Mouse (Mus musculus) liver, adult 10 weeks (tissue): ENCODE data around the gene Sec24a. TPM values are rescaled to one million over a fixed set of nuclear protein-coding genes. Genes with fewer than 3 reads are reported as not detected.

Experiments used
- polyA plus RNA-seq: library from polyadenylated mRNA; stranded (reverse); fragments of 350-450 nt; fragmentation: Illumina TruSeq; extraction: RNeasy Lipid Tissue Mini Kit (QIAGEN cat#74804); gene quantifications from one replicate; pipeline ENCODE4 v1.2.3, GENCODE M21; 2014; ENCODE audit warnings: low read depth, low replicate concordance

Gene Sec24a
- polyA plus RNA-seq: 82.0 TPM

DNA sequence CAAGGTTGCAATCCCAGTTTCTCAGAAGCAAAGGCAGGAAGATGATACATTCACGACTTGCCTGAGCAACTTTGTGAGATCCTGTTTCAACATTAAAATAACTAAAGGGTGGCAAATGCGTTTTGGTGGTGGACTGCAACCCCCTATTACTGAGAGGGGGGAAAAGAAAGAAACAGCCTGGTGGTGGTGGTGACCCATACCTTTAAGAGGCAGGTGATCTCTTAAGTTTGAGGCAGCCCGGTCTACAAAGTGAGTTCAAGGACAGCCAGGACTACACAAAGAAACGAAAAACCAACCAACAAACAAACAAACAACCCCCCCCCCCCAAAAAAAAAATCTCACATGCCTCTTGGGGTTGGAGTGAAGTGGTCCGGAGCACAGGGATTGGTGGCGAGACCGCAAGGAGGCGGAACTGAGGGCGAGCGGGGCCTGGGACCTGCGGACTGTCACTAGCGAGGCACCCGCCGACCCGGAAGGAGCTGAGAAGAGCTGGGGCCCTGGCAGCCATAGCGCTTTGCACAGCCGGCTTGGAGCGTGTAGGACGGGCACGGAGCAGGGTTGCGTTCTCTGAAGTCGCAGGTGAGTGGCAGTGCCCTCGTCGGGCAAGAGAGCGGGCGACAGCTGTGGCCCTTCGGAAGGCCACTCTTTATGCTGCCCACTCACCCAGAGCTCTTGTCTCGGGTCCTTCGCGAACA is at the start of gene Sec24a, which contains the start of gene Sar1b:
Gene Sec24a, minus strand, starts transcription at position 422 of the 695 bp plus-strand sequence.
Gene Sar1b, plus strand, starts transcription at position 475 of the 695 bp plus-strand sequence.

DNA sequence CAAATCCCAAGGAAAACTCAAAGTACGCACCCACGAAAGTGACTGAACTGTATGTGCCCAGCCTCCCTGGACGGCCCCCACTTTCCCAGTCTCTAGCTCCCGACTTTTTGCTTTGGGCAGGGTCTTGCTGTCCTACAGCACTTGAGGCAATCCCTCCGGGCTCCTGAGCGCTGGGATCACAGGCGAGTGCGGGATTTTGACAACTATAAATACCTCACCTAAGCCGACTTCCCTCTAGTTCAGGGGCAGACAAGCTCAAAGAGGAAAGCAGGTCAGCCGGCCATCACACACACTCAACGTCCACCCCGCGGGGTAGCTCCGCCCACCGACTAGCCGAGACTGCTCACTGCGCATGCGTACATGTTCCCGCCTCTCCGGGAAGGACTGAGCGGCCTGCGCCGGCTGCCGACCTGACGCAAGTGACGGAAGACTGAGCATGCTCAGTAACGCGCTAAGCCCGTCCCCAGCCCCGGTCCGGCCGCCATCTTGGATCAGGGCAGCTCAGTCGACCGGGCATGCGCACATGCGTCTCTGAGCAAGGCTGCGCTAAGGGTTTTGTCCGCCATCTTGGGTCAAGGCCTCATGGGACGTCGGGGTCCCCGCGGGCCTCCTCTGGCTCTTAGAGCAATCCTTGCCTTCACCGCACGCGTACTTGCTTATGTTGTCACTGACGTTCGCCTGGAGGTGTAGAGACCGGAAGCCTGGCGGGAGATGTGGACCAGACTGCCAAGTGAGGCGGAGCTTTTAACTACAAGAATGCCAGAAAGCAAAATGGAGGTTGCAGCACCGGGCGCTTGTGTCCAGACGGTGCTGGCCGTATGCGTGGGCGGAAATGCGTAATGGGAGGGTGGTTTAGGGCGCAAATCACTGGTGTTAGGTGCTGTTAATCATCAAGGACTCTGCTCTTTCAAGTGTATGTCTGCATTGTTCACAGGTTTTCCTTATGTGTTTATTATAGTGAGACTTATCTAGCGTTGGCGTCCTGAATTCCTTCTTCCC is 74.8 kb downstream of the Sec24a start, which contains the start of gene 0610009B22Rik:
Gene 0610009B22Rik, minus strand, starts transcription at position 545 of the 999 bp plus-strand sequence.

DNA sequence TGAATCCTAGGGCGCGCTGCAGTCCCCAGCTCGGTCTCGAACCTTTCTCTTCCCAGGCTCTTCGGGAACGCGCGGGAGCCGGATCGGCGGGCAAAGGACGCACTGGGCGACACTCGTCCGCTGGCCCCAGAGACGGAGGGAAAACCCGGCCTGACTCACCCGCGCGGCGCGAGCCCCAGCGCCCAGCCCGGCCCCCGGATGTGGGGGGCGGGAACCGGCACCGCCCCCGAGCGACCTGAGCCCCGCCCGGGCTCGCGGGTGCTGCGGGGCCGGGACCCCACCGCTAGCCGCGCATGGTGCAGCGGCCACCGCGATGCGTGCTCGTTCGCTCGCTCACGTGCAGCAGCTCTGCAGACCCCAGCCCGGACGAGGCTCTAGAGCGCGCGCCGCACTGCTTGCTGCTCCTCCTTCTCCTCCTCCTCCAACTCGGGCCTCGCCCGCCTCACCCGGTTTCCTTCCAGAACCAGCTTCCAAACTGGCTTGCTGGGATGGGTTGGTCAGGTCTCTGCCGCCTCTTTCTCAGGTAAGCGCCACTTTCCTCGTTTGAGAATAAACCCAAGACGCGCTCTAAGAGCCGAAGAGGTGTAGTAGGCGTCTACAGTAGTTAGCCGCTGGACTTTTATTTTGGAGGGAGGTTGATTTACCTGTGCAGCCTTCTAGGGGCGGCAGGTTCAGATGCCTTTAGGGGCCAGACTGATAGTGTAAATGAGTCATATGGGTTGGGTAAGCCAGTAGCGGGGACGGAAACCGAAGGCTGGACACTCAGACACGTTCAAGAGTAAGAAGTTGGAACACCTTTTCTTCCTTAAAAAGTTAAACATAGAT is 112.5 kb downstream of the Sec24a start, which contains the start of the genes N4bp3 and D930048N14Rik:
Gene N4bp3, minus strand, starts transcription at position 152 of the 825 bp plus-strand sequence.
Gene D930048N14Rik, plus strand, starts transcription at position 264 of the 825 bp plus-strand sequence.

Other genes starting within 250 kb of the Sec24a start
- gene Phykpl, start 178.9 kb downstream of the Sec24a start, polyA plus RNA-seq: 11.0 TPM
- 153 TPM for gene Hnrnpab, start 156.8 kb downstream of the Sec24a start, polyA plus RNA-seq
- gene Nhp2, start 143.9 kb downstream of the Sec24a start, polyA plus RNA-seq: 2.9 TPM
- gene Rmnd5b, start 127.7 kb downstream of the Sec24a start, polyA plus RNA-seq: 4.6 TPM
- not detected for gene N4bp3, start 112.8 kb downstream of the Sec24a start, polyA plus RNA-seq
- 3.5 TPM for gene D930048N14Rik, start 112.7 kb downstream of the Sec24a start, polyA plus RNA-seq
- 59.4 TPM for gene 0610009B22Rik, start 74.8 kb downstream of the Sec24a start, polyA plus RNA-seq
- 610 TPM for gene Sar1b, start 53 bp upstream of the Sec24a start, polyA plus RNA-seq
- gene Jade2, start 94.0 kb upstream of the Sec24a start, polyA plus RNA-seq: 2.0 TPM
- 12.9 TPM for gene Cdkn2aipnl, start 204.0 kb upstream of the Sec24a start, polyA plus RNA-seq
- 259 TPM for gene Ube2b, start 237.1 kb upstream of the Sec24a start, polyA plus RNA-seq
- gene Cdkl3, start 240.6 kb upstream of the Sec24a start, polyA plus RNA-seq: 0.90 TPM